Mouse (Mus musculus) lung, adult 2 months (tissue): ENCODE measurements around the gene Ppwd1.

Experiments
- CTCF ChIP-seq: fragments of 200-500 bp; IDR thresholded peaks from 2 replicates; pipeline ENCODE4 v1.5.1; 2011; ENCODE audit warnings: mild to moderate bottlenecking, low read length, control low read depth; ENCODE audit not compliant: insufficient read depth
- POLR2A ChIP-seq: fragments of 200-500 bp; IDR thresholded peaks from 2 replicates; pipeline ENCODE4 v1.6.1; 2011; ENCODE audit warnings: low read depth, mild to moderate bottlenecking, control low read depth, low read length, borderline replicate concordance; ENCODE audit errors: extremely low read depth

DNA sequence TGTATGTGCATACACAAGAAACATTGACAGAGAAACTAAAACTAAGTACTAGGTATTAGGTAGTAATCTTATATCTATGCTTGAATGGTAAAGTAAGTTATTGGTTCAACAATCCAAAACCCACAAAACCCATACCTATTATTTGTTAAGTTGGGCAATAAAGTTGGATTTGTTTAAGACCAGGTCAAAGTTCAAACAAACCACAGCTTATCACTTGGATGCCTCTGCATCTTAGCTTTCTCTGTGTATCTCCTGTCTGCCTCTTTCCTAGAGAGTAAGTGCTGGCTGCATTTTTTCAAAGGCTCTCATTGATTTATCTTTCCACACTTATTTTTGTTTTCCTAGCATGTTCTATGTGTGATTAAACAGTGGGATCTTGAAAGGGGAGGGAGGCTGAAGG lies 56.1 kb downstream of the Ppwd1 start:
- TF ChIP-seq CTCF = no peak
- TF ChIP-seq POLR2A = no peak
